Mouse (Mus musculus): ENCODE results near the gene Gorasp1. TPM values are rescaled to one million over a fixed set of nuclear protein-coding genes. Genes with fewer than 3 reads are reported as not detected.

The Gorasp1 gene
- polyA plus RNA-seq, 1 experiment from 2014 or later = 31.5 TPM

GRCm38 (mm10) chr9:119887144-119887901 lies 50.0 kb downstream of the Gorasp1 start:
- Histone ChIP-seq H3K36me3 (no peaks in the 10 kb centered on the region), H3K4me3 (no peak overlapping the region), H3K4me2 (replicated peaks) (no peak overlapping the region), H3K9ac (no peak overlapping the region), H3K27me3 (no peaks in the 10 kb centered on the region), H3K27ac (no peak overlapping the region), H3K9me3 (no peaks in the 10 kb centered on the region), H3K4me1 (no peaks in the 10 kb centered on the region)
- no peak for ATAC-seq (ENCODE audit: low FRiP score, low read depth)
- 74% methylated on average over 4 of the region's 4 CpGs for WGBS

Other genes with a start within 250 kb of the Gorasp1 start
- 0.04 TPM in 1 of 2 replicates, not detected in the other for gene Scn10a, start 218.2 kb downstream of the Gorasp1 start, polyA plus RNA-seq (2015; fragmentation: Nextera tagmentation; extraction: Ambion mirVana)
- 0.04 and 0.05 TPM in 2 replicates for gene Scn11a, start 112.1 kb downstream of the Gorasp1 start, polyA plus RNA-seq (2015; fragmentation: Nextera tagmentation; extraction: Ambion mirVana)
- 51.5 and 60.3 TPM in 2 replicates for gene Wdr48, start 42.7 kb downstream of the Gorasp1 start, polyA plus RNA-seq (2015; fragmentation: Nextera tagmentation; extraction: Ambion mirVana)
- gene Ttc21a, start within 50 bp of the Gorasp1 start, polyA plus RNA-seq (2015; fragmentation: Nextera tagmentation; extraction: Ambion mirVana) = 0.18 and 0.20 TPM in 2 replicates
- 4.5 and 6.4 TPM in 2 replicates for gene Csrnp1, start 47.1 kb upstream of the Gorasp1 start, polyA plus RNA-seq (2015; fragmentation: Nextera tagmentation; extraction: Ambion mirVana)
- 0.70 and 1.0 TPM in 2 replicates for gene Xirp1, start 86.0 kb upstream of the Gorasp1 start, polyA plus RNA-seq (2015; fragmentation: Nextera tagmentation; extraction: Ambion mirVana)
- gene Cx3cr1, start 132.3 kb upstream of the Gorasp1 start, polyA plus RNA-seq (2015; fragmentation: Nextera tagmentation; extraction: Ambion mirVana) = 10.2 and 11.0 TPM in 2 replicates
- gene Ccr8, start 154.5 kb upstream of the Gorasp1 start, polyA plus RNA-seq (2015; fragmentation: Nextera tagmentation; extraction: Ambion mirVana) = 0.76 and 0.97 TPM in 2 replicates
- 34.0 and 37.3 TPM in 2 replicates for gene Slc25a38, start 172.8 kb upstream of the Gorasp1 start, polyA plus RNA-seq (2015; fragmentation: Nextera tagmentation; extraction: Ambion mirVana)
- 1,301 and 1,325 TPM in 2 replicates for gene Rpsa, start 190.1 kb upstream of the Gorasp1 start, polyA plus RNA-seq (2015; fragmentation: Nextera tagmentation; extraction: Ambion mirVana)
- gene Mobp, start 212.1 kb upstream of the Gorasp1 start, polyA plus RNA-seq (2015; fragmentation: Nextera tagmentation; extraction: Ambion mirVana) = not detected in 2 replicates

All from limb, embryonic 13.5 days (tissue).